Mouse (Mus musculus) heart, postnatal 36 days (tissue): Measurements from ENCODE around the gene Tgfb1. TPM values are rescaled to one million over a fixed set of nuclear protein-coding genes. Genes with fewer than 3 reads are reported as not detected.
A peak's percentile ranks its signal among the peaks of the same experiment; 100 is the strongest.

Source experiments
- DNase-seq, 2 experiments: peaks; one replicate each; pipeline ENCODE4 v3.0.0; 2021 to 2022
- intact Hi-C: fragments of 180-260 bp; cut with DNase I; formaldehyde crosslinking; loops from one replicate; pipeline ENCODE4 v1.15.1; 2025
- total RNA-seq, 2 experiments: library from RNA; stranded (reverse); gene quantifications; 2 replicates each; pipeline ENCODE4 v1.2.3; 2021

Tgfb1 gene
- 10 to 100 TPM; 23.8 to 27.0 TPM for total RNA-seq

DNA sequence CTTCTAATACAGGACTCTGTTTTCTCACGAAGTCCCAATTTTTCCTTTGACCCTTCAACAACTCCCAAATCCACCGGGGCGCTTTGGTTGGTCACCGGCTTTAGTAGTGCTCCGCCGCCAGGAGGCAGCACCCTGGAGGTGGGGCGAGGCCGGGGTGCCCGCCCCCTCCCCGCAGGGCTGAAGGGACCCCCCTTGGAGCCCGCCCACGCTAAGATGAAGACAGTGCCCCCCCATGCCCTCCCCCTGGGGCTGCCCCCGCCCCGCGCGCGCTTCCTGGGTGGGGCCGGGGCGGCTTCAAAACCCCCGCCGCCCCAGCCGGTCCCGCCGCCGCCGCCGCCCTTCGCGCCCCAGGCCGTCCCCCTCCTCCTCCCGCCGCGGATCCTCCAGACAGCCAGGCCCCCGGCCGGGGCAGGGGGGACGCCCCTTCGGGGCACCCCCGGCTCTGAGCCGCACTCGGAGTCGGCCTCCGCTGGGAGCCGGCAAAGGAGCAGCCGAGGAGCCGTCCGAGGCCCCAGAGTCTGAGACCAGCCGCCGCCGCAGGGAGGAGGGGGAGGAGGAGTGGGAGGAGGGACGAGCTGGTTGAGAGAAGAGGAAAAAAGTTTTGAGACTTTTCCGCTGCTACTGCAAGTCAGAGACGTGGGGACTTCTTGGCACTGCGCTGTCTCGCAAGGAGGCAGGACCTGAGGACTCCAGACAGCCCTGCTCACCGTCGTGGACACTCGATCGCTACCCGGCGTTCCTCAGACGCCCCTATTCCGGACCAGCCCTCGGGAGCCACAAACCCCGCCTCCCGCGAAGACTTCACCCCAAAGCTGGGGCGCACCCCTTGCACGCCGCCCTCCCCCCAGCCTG, at the start of gene Tgfb1:
Tgfb1 (plus strand) TSS at position 323 of the 852 bp plus-strand sequence.
- intact Hi-C loops: loop anchor here (1.0 kb wide), 1 partner anchor 31 kb away; no protein-coding TSS in a partner anchor
- DNase-seq: peak; percentile 85 to 91

DNA sequence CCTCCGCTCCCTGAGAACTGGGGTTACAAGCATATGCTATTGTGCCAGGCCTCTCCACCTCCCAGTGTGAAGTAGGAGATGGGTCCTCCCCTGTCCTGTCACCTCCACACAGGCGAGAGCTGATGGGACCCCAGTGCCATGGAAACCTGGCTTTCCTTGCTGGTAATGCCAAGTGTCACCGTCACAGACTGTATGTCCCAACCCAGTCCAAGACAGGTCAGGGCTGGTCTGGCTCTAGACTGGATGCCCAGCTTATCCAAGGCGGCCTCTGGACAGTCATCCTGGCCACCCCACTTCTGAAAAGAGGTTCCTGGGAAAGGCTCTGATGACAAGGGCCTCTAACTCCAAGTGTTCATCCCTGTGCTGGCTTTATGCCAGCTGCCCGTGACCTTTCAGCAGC, 49.7 kb upstream of the Tgfb1 start:
- DNase-seq: no peak
- intact Hi-C loops: no loop called here

- intact Hi-C loops: no loop called here
- DNase-seq: no peak
These were observed 47.0 kb upstream of the Tgfb1 start for GRCm38 (mm10) chr7:25639754-25640153.

DNA sequence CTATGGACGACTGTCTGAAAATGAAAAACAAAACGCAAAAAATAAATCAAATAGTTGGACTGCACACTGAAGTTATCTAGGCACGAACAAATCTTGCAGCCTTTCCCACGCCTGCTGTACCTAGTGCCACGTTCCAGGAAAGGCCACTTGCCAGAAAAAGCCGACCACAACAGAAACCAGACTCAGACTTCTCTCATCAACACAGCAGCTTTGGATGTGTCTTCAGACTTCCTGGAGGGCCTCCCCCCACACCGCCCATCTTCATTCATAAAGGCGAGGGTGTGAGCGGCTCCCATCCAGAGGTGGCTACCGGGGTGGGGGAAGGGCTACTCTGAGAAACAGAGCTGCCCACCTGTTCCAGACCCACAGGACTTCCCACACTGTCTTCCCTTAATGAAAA, 42.7 kb upstream of the Tgfb1 start:
- intact Hi-C loops: no loop called here
- DNase-seq: no peak

GRCm38 (mm10) chr7:25644631-25645030, 42.2 kb upstream of the Tgfb1 start:
- intact Hi-C loops: no loop called here
- no peak for DNase-seq

- intact Hi-C loops: no loop called here
- DNase-seq: no peak
These were observed 41.7 kb upstream of the Tgfb1 start for GRCm38 (mm10) chr7:25645074-25645473.

DNA sequence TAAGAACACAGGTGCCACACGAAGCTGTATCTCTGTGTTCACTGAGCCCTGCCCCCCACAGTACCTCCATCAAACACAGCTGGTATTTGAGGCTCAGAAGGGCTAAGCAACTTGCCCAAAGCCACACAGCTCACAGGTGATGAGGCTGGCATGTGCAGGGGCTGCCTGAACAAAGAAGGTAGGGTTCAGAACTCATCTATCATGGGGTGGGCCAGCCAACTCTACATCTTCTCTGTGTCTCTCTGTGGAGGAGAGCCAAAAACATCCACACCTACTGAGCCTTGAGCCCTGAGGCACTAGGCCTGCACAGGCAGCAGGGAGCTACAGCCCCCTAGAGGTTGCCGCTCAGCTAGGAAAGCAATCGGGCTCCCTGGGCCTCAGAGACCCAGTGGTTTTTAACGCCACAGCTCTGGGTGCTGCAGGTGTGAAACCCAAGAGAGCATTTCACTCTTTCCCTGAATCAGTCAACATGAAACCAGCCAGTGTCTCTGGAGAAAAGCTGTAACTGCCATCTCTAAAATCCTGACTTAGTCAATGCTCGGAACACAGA, 39.2 kb upstream of the Tgfb1 start:
- intact Hi-C loops: loop anchor here (2.0 kb wide), 1 partner anchor 19 kb away; no protein-coding TSS in a partner anchor
- no peak for DNase-seq

GRCm38 (mm10) chr7:25649839-25650238, 37.0 kb upstream of the Tgfb1 start:
- no peak for DNase-seq
- intact Hi-C loops: loop anchor here (2.0 to 10.0 kb wide), 2 partner anchors 21 to 575 kb away; partner anchors contain the start of genes Grik5 and Zfp574

DNA sequence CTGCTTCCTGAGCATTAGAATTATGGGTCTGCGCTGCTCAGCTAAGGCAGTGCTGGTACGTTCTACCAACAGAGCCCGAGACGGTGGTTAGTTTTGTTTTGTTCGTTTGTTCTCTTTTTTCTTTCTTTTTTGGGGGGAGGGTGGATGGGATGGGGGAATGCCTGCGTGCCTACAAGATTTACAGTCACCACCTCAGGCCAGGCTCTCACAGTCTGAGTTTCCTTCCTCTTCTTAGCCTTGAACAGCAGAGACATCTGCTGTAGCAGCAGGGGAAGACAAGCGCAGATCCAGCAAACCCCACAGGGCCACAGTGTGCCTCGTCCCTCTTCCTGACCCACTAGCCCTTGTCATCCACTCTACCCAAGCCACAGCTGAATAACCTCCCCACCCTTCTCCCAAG, 35.5 kb upstream of the Tgfb1 start:
- no peak for DNase-seq
- intact Hi-C loops: loop anchor here (10.0 kb wide), 1 partner anchor 576 kb away; the partner anchor contains the start of genes Grik5 and Zfp574

- intact Hi-C loops: loop anchor here (10.0 kb wide), 1 partner anchor 578 kb away; the partner anchor contains the start of genes Grik5 and Zfp574
- DNase-seq: no peak
These were observed 34.5 kb upstream of the Tgfb1 start for GRCm38 (mm10) chr7:25652244-25652759.

GRCm38 (mm10) chr7:25655601-25656428, 31.0 kb upstream of the Tgfb1 start:
- no peak for DNase-seq
- intact Hi-C loops: loop anchor here (10.0 kb wide), 1 partner anchor 581 kb away; the partner anchor contains the start of genes Grik5 and Zfp574

GRCm38 (mm10) chr7:25657785-25658184, 29.0 kb upstream of the Tgfb1 start:
- DNase-seq: no peak
- intact Hi-C loops: loop anchor here (2.0 to 10.0 kb wide), 2 partner anchors 37 to 583 kb away; partner anchors contain the start of genes Grik5 and Zfp574

GRCm38 (mm10) chr7:25658657-25659472, 27.9 kb upstream of the Tgfb1 start, which contains the start of the genes Bckdha and Exosc5:
Gene Bckdha (minus strand): TSS chr7:25658981.
Gene Exosc5 (plus strand): TSS chr7:25659164.
- intact Hi-C loops: loop anchor here (2.0 to 10.0 kb wide), 2 partner anchors 38 to 584 kb away; partner anchors contain the start of genes Grik5 and Zfp574
- peak; percentile 98 to 99 for DNase-seq

- intact Hi-C loops: no loop called here
- DNase-seq: no peak
These were observed 20.4 kb upstream of the Tgfb1 start for GRCm38 (mm10) chr7:25666381-25666780.

- DNase-seq: no peak
- intact Hi-C loops: no loop called here
These were observed 17.6 kb upstream of the Tgfb1 start for GRCm38 (mm10) chr7:25669158-25669557.

GRCm38 (mm10) chr7:25669631-25670030, 17.2 kb upstream of the Tgfb1 start:
- DNase-seq: no peak
- intact Hi-C loops: no loop called here

DNA sequence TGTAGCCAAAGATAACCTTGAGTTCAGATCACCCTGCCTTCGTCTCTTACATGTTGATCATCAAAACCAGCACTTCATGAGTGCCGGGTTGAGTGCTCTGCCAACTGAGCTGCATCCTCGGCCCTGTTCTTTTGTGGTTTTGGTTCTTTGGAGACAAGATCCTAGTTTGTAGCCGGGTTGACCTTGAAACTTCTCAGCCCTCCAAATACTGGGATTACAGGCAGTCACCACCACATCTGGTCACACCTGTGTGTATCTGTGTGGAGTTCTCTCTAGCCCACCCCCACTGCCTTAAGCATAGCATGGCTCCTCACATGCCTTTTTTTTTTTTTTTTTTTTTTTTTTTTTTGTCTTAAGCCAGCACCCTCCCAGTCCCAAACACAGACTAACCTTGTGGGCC, 16.7 kb upstream of the Tgfb1 start:
- DNase-seq: no peak
- intact Hi-C loops: no loop called here

- DNase-seq: no peak
- intact Hi-C loops: no loop called here
These were observed 15.1 kb upstream of the Tgfb1 start for GRCm38 (mm10) chr7:25671686-25672085.

DNA sequence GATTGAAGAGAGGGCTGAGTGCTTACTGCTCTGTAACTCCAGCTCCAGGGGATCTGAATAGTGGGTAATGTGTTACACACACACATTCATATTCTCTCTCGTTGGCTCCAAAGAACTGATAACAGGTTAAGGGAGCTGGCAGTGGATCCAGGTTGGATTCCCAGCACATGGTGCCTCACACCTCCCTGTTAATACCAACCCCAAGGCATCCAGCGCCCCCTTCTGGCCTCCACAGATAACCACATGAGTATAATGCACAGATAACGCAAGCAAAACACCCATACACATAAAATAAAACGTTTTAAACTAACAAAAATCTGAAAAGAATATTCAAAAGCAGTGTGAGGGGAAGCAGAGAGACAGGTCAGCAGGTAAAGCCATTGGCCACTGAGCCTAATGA, 14.4 kb upstream of the Tgfb1 start:
- intact Hi-C loops: no loop called here
- DNase-seq: no peak
